Mouse (Mus musculus) brain, embryonic 14.5 days (tissue): ENCODE measurements around the gene Ctsd.

Experiments
- CTCF ChIP-seq: fragments of 200-500 bp; IDR thresholded peaks from 2 replicates; pipeline ENCODE4 v1.5.1; 2012; ENCODE audit warnings: inconsistent platforms, mild to moderate bottlenecking, moderate library complexity, borderline replicate concordance; ENCODE audit not compliant: insufficient read depth, insufficient read length; ENCODE audit errors: extremely low read depth
- POLR2A ChIP-seq: fragments of 200-500 bp; IDR thresholded peaks from 2 replicates; pipeline ENCODE4 v1.6.1; 2012; ENCODE audit warnings: mild to moderate bottlenecking, inconsistent platforms, borderline replicate concordance; ENCODE audit not compliant: poor library complexity, insufficient read depth, insufficient read length, severe bottlenecking; ENCODE audit errors: extremely low read depth

DNA sequence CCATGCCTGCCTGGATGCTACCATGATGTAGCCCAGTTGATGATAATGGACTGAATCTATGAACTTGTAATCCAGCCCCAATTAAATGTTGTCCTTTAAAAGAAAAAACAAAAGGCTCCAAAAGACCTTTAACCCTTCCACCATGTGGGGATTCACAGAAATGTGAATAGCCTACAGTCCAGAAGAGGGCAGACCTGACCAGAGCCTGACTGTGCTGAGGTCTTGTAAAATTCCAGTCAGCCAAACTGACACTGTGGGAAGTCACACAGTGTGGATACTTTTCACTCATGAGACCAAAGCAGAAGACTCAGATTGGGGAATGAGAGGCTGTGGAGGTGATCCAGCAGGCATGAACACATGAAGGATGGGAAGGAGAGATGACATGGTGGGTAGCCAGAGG lies 27.1 kb downstream of the Ctsd start:
- TF ChIP-seq POLR2A (no peak), CTCF (no peak)
